Mouse (Mus musculus) embryonic facial prominence, embryonic 15.5 days (tissue): ENCODE data around the gene Insl6. TPM values are rescaled to one million over a fixed set of nuclear protein-coding genes. Genes with fewer than 3 reads are reported as not detected.
A peak's percentile ranks its signal among the peaks of the same experiment; 100 is the strongest.

Experiments used
- ATAC-seq: fragments of 200-750 bp; cut with Nextera tagmentation; 2 replicates; pipeline ENCODE4 v1.8.0; 2017; ENCODE audit warnings: low read depth, moderate TSS enrichment; ENCODE audit not compliant: insufficient number of reproducible peaks, low FRiP score, low TSS enrichment
- H3K27ac ChIP-seq: fragments of 300-500 bp; sonication (generic); replicated peaks from 2 replicates; pipeline ENCODE4 v1.5.1; 2015; ENCODE audit warnings: mild to moderate bottlenecking, inconsistent platforms
- H3K27me3 ChIP-seq: fragments of 300-500 bp; sonication (generic); 2 replicates; pipeline ENCODE4 v1.6.1; 2015; ENCODE audit warnings: inconsistent platforms
- H3K36me3 ChIP-seq: fragments of 300-500 bp; sonication (generic); 2 replicates; pipeline ENCODE4 v1.6.1; 2015; ENCODE audit warnings: mild to moderate bottlenecking, inconsistent platforms
- H3K4me1 ChIP-seq: fragments of 300-500 bp; sonication (generic); 2 replicates; pipeline ENCODE4 v1.6.1; 2015; ENCODE audit warnings: inconsistent platforms
- H3K4me2 ChIP-seq: fragments of 300-500 bp; sonication (generic); replicated peaks from 2 replicates; pipeline ENCODE4 v1.6.1; 2015; ENCODE audit warnings: mild to moderate bottlenecking, inconsistent platforms
- H3K4me3 ChIP-seq: fragments of 300-500 bp; sonication (generic); replicated peaks from 2 replicates; pipeline ENCODE4 v1.5.1; 2015; ENCODE audit warnings: mild to moderate bottlenecking, inconsistent platforms
- H3K9ac ChIP-seq: fragments of 300-500 bp; sonication (generic); 2 replicates; pipeline ENCODE4 v1.6.1; 2015; ENCODE audit warnings: inconsistent platforms
- H3K9me3 ChIP-seq: fragments of 300-500 bp; sonication (generic); replicated peaks from 2 replicates; pipeline ENCODE4 v1.6.1; 2016; ENCODE audit warnings: inconsistent platforms
- WGBS: fragments of 180-500 bp; shearing (Covaris S2); methylation state at CpG from one replicate; pipeline ENCODE4 v1.1.7; 2015; 5-methylcytosine and 5-hydroxymethylcytosine counted together
- polyA plus RNA-seq: library from polyadenylated mRNA; unstranded; fragments of >200 nt; fragmentation: Nextera tagmentation; extraction: Ambion mirVana; gene quantifications from 2 replicates; pipeline ENCODE4 v1.2.1, GENCODE M21; 2015

Gene Insl6
- polyA plus RNA-seq, result 9.0 and 9.9 TPM in 2 replicates

- ATAC-seq, result peak; percentile 93
- 0 out of 2 replicates have a peak within 1 kb of the TSS, but pooled peaks have one; percentile 4 for H3K27ac ChIP-seq
- peaks cover 9% of the 10 kb centered on the region; the same call in 1 of the 2 replicates for H3K4me1 ChIP-seq
- H3K27me3 ChIP-seq, result no peaks in the 10 kb centered on the region
- H3K9ac ChIP-seq, result no peak within 1 kb of the TSS
- peak within 1 kb of the TSS; percentile 70 for H3K4me2 ChIP-seq
- peak within 1 kb of the TSS; percentile 44 for H3K4me3 ChIP-seq
- no peaks in the 10 kb centered on the region for H3K9me3 ChIP-seq
- 4% methylated on average over 22 of the region's 31 CpGs for WGBS
- H3K36me3 ChIP-seq, result no peaks in the 10 kb centered on the region
Measured at GRCm38 (mm10) chr19:29325053-29325851, at the start of gene Insl6. Insl6 (minus strand) TSS chr19:29325356.

- 91% methylated on average over 9 of the region's 9 CpGs for whole genome bisulfite sequencing
Measured at GRCm38 (mm10) chr19:29374947-29375346, 49.8 kb upstream of the Insl6 start.

GRCm38 (mm10) chr19:29373438-29373837 lies 48.3 kb upstream of the Insl6 start:
- no peak overlapping the region for H3K4me3 ChIP-seq
- no peak for ATAC-seq
- H3K9ac ChIP-seq, result no peak overlapping the region
- H3K4me1 ChIP-seq, result peaks cover 7% of the 10 kb centered on the region
- H3K27me3 ChIP-seq, result no peaks in the 10 kb centered on the region
- peak overlapping the region; percentile 25; the same call in 1 of the 2 replicates for H3K4me2 ChIP-seq
- WGBS, result 43% methylated on average over 11 of the region's 11 CpGs
- no peaks in the 10 kb centered on the region for H3K36me3 ChIP-seq
- H3K9me3 ChIP-seq, result no peaks in the 10 kb centered on the region
- H3K27ac ChIP-seq, result no peak overlapping the region

More at GRCm38 (mm10) chr19:29374947-29375346, 49.8 kb upstream of the Insl6 start:
- Histone ChIP-seq H3K9ac (no peak overlapping the region), H3K9me3 (no peaks in the 10 kb centered on the region), H3K27me3 (no peaks in the 10 kb centered on the region), H3K4me2 (no peak overlapping the region), H3K4me1 (peaks cover 7% of the 10 kb centered on the region), H3K27ac (no peak overlapping the region), H3K4me3 (no peak overlapping the region), H3K36me3 (no peaks in the 10 kb centered on the region)
- ATAC-seq, result no peak

GRCm38 (mm10) chr19:29372621-29373020 lies 47.5 kb upstream of the Insl6 start:
- whole genome bisulfite sequencing, result 81% methylated on average over 3 of the region's 3 CpGs
- H3K27ac ChIP-seq, result 0 out of 2 replicates have a peak overlapping the region, but pooled peaks have one; percentile 31
- H3K4me3 ChIP-seq, result no peak overlapping the region
- H3K27me3 ChIP-seq, result no peaks in the 10 kb centered on the region
- H3K9me3 ChIP-seq, result no peaks in the 10 kb centered on the region
- ATAC-seq, result no peak
- H3K36me3 ChIP-seq, result no peaks in the 10 kb centered on the region
- H3K4me2 ChIP-seq, result no peak overlapping the region
- H3K4me1 ChIP-seq, result peaks cover 7% of the 10 kb centered on the region
- no peak overlapping the region for H3K9ac ChIP-seq

GRCm38 (mm10) chr19:29372138-29372537 lies 47.0 kb upstream of the Insl6 start:
- 41% methylated on average over 4 of the region's 4 CpGs for WGBS
- no peak overlapping the region for H3K9ac ChIP-seq
- H3K9me3 ChIP-seq, result no peaks in the 10 kb centered on the region
- no peaks in the 10 kb centered on the region for H3K36me3 ChIP-seq
- H3K27me3 ChIP-seq, result no peaks in the 10 kb centered on the region
- ATAC-seq, result no peak
- peak overlapping the region; percentile 31; the same call in 1 of the 2 replicates for H3K27ac ChIP-seq
- H3K4me3 ChIP-seq, result no peak overlapping the region
- H3K4me2 ChIP-seq, result peak overlapping the region; percentile 23; the same call in 1 of the 2 replicates
- peaks cover 7% of the 10 kb centered on the region for H3K4me1 ChIP-seq

GRCm38 (mm10) chr19:29371284-29372081 lies 46.3 kb upstream of the Insl6 start:
- Histone ChIP-seq H3K4me1 (peaks cover 10% of the 10 kb centered on the region), H3K4me2 (peak overlapping the region; percentile 23; the same call in 1 of the 2 replicates)

GRCm38 (mm10) chr19:29370545-29371283 lies 45.6 kb upstream of the Insl6 start:
- no peak overlapping the region for H3K9ac ChIP-seq
- H3K27me3 ChIP-seq, result no peaks in the 10 kb centered on the region
- no peaks in the 10 kb centered on the region for H3K36me3 ChIP-seq
- H3K27ac ChIP-seq, result no peak overlapping the region
- 84% methylated on average over 7 of the region's 7 CpGs for WGBS
- no peak overlapping the region for H3K4me2 ChIP-seq
- H3K4me3 ChIP-seq, result no peak overlapping the region
- H3K4me1 ChIP-seq, result peaks cover 10% of the 10 kb centered on the region
- no peak for ATAC-seq
- H3K9me3 ChIP-seq, result no peaks in the 10 kb centered on the region

More at GRCm38 (mm10) chr19:29371284-29372081, 46.3 kb upstream of the Insl6 start:
- H3K36me3 ChIP-seq, result no peaks in the 10 kb centered on the region
- no peak for ATAC-seq
- H3K9ac ChIP-seq, result no peak overlapping the region
- H3K9me3 ChIP-seq, result no peaks in the 10 kb centered on the region
- no peak overlapping the region for H3K4me3 ChIP-seq
- no peaks in the 10 kb centered on the region for H3K27me3 ChIP-seq
- WGBS, result 79% methylated on average over 18 of the region's 18 CpGs
- peak overlapping the region; percentile 31; the same call in 1 of the 2 replicates for H3K27ac ChIP-seq

- Histone ChIP-seq H3K4me1 (peaks cover 10% of the 10 kb centered on the region), H3K4me3 (no peak overlapping the region), H3K4me2 (no peak overlapping the region), H3K27ac (no peak overlapping the region), H3K27me3 (no peaks in the 10 kb centered on the region), H3K9me3 (no peaks in the 10 kb centered on the region), H3K9ac (no peak overlapping the region), H3K36me3 (no peaks in the 10 kb centered on the region)
- no peak for ATAC-seq
- 67% methylated on average over 12 of the region's 12 CpGs for WGBS
Measured at GRCm38 (mm10) chr19:29370112-29370511, 45.0 kb upstream of the Insl6 start.

GRCm38 (mm10) chr19:29368671-29369309 lies 43.6 kb upstream of the Insl6 start:
- H3K27ac ChIP-seq, result no peak overlapping the region
- H3K9ac ChIP-seq, result no peak overlapping the region
- ATAC-seq, result no peak
- H3K9me3 ChIP-seq, result no peaks in the 10 kb centered on the region
- WGBS, result 66% methylated on average over 3 of the region's 3 CpGs
- H3K27me3 ChIP-seq, result no peaks in the 10 kb centered on the region
- no peaks in the 10 kb centered on the region for H3K36me3 ChIP-seq
- H3K4me3 ChIP-seq, result no peak overlapping the region
- H3K4me1 ChIP-seq, result peaks cover 10% of the 10 kb centered on the region
- H3K4me2 ChIP-seq, result no peak overlapping the region

GRCm38 (mm10) chr19:29368041-29368440 lies 42.9 kb upstream of the Insl6 start:
- WGBS, result 94% methylated on average over 2 of the region's 2 CpGs

More at GRCm38 (mm10) chr19:29368041-29368440, 42.9 kb upstream of the Insl6 start:
- Histone ChIP-seq H3K4me1 (peaks cover 10% of the 10 kb centered on the region), H3K27me3 (no peaks in the 10 kb centered on the region), H3K27ac (no peak overlapping the region), H3K9ac (no peak overlapping the region), H3K4me2 (no peak overlapping the region), H3K36me3 (no peaks in the 10 kb centered on the region), H3K4me3 (no peak overlapping the region), H3K9me3 (no peaks in the 10 kb centered on the region)
- no peak for ATAC-seq
